Mouse (Mus musculus) lung, adult 2 months (tissue): Measurements from ENCODE around the gene Fry.

ENCODE experiments used
- CTCF ChIP-seq: fragments of 200-500 bp; IDR thresholded peaks from 2 replicates; pipeline ENCODE4 v1.5.1; 2011; ENCODE audit warnings: mild to moderate bottlenecking, low read length, control low read depth; ENCODE audit not compliant: insufficient read depth
- POLR2A ChIP-seq: fragments of 200-500 bp; IDR thresholded peaks from 2 replicates; pipeline ENCODE4 v1.6.1; 2011; ENCODE audit warnings: low read depth, mild to moderate bottlenecking, control low read depth, low read length, borderline replicate concordance; ENCODE audit errors: extremely low read depth

DNA sequence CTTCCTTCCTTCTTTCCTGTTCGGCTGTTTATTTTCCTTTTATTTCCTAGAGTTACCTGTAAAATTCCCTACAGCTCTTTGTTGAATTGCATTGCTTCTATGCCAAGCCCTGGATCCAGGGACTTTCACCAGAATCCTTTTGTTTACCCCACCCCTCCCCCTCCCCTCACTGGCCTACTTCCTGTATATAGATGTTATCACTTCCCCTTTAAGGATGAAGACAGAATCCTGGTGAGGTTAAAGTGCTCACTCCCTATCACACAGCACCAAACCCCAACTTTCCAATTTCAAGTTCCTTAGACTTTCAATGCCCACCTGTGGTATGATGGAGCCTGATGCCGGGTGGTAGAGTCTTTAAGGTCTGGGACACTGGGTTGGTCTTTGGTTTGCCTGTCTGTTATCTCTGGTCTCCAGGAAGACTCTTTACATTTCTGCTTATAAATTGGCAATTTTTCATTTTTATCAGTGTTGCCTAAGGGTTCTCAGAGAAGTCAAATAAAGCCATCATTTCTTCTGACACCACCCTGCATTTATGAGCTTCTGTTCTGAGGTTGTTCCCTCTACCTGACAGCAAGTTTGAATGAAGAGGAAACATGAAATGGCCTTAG, 59.9 kb downstream of the Fry start:
- no peak for TF ChIP-seq CTCF
- no peak for TF ChIP-seq POLR2A
